Mouse (Mus musculus) heart, postnatal 0 days (tissue): ENCODE results near the gene Grb2. TPM values are rescaled to one million over a fixed set of nuclear protein-coding genes. Genes with fewer than 3 reads are reported as not detected.

Experiments
- ATAC-seq: fragments of 200-750 bp; cut with Nextera tagmentation; 2 replicates; pipeline ENCODE4 v1.8.0; 2017; ENCODE audit warnings: low read depth, moderate number of reproducible peaks, moderate library complexity; ENCODE audit not compliant: insufficient read depth
- DNase-seq: peaks from one replicate; pipeline ENCODE4 v3.0.0-alpha.2; 2016; ENCODE audit warnings: low spot score
- H3K27ac ChIP-seq: fragments of 300-500 bp; sonication (generic); 2 replicates; pipeline ENCODE4 v1.5.1; 2014; ENCODE audit warnings: low read depth, mild to moderate bottlenecking
- H3K27me3 ChIP-seq: fragments of 300-500 bp; sonication (generic); 2 replicates; pipeline ENCODE4 v1.6.1; 2014; ENCODE audit warnings: low read length, mixed read lengths; ENCODE audit not compliant: control insufficient read depth, insufficient read depth
- H3K36me3 ChIP-seq: fragments of 300-500 bp; sonication (generic); replicated peaks from 2 replicates; pipeline ENCODE4 v1.6.1; 2014; ENCODE audit warnings: low read length, mixed read lengths; ENCODE audit not compliant: control insufficient read depth, insufficient read depth
- H3K4me1 ChIP-seq: fragments of 300-500 bp; sonication (generic); 2 replicates; pipeline ENCODE4 v1.6.1; 2014; ENCODE audit warnings: antibody characterized with exemption; ENCODE audit not compliant: control insufficient read depth, insufficient read depth
- H3K4me2 ChIP-seq: fragments of 300-500 bp; sonication (generic); 2 replicates; pipeline ENCODE4 v1.6.1; 2014; ENCODE audit warnings: low read depth, mild to moderate bottlenecking, low read length, moderate library complexity
- H3K4me3 ChIP-seq: fragments of 300-500 bp; sonication (generic); 2 replicates; pipeline ENCODE4 v1.5.1; 2014; ENCODE audit warnings: low read depth, low read length
- H3K9ac ChIP-seq: fragments of 300-500 bp; sonication (generic); replicated peaks from 2 replicates; pipeline ENCODE4 v1.6.1; 2014; ENCODE audit warnings: low read depth, low read length, mixed read lengths
- H3K9me3 ChIP-seq: fragments of 300-500 bp; sonication (generic); replicated peaks from 2 replicates; pipeline ENCODE4 v1.6.1; 2016; ENCODE audit warnings: low read length; ENCODE audit not compliant: control insufficient read depth
- CTCF ChIP-seq: IDR thresholded peaks from 2 replicates; pipeline ENCODE4 v1.5.1; 2016; ENCODE audit warnings: antibody characterized with exemption, control low read depth, low read depth
- EP300 ChIP-seq: IDR thresholded peaks from 2 replicates; pipeline ENCODE4 v1.6.1; 2016; ENCODE audit warnings: antibody characterized with exemption, low read depth
- WGBS: fragments of 180-500 bp; shearing (Covaris S2); extraction: QIAGEN DNeasy Blood & Tissue Kit; methylation state at CpG from one replicate; pipeline ENCODE4 v1.1.7; 2014; 5-methylcytosine and 5-hydroxymethylcytosine counted together
- polyA plus RNA-seq: library from polyadenylated mRNA; unstranded; fragments of >200 nt; fragmentation: Nextera tagmentation; extraction: Ambion mirVana; gene quantifications from 2 replicates; pipeline ENCODE4 v1.2.1, GENCODE M21; 2015
- total RNA-seq: library from RNA; depleted of rRNA; stranded (reverse); fragments of >200 nt; gene quantifications from 2 replicates; pipeline ENCODE4 v1.2.3, GENCODE M21; 2014; ENCODE audit warnings: low replicate concordance

Grb2 gene
- total and polyA plus RNA-seq, 2 experiments from 2014 or later, result 96.9 to 126 TPM

GRCm38 (mm10) chr11:115711133-115711532 lies 2.7 kb upstream of the Grb2 start:
- Histone ChIP-seq H3K27ac (no peak overlapping the region), H3K9me3 (no peaks in the 10 kb centered on the region), H3K4me2 (no peak overlapping the region), H3K4me3 (no peak overlapping the region), H3K36me3 (no peaks in the 10 kb centered on the region), H3K9ac (no peak overlapping the region), H3K27me3 (no peaks in the 10 kb centered on the region), H3K4me1 (peaks cover 11% of the 10 kb centered on the region)
- 71% methylated on average over 9 of the region's 9 CpGs for WGBS
- DNase-seq, result no peak
- no peak for ATAC-seq
- TF ChIP-seq EP300 (no peak), CTCF (no peak)

GRCm38 (mm10) chr11:115709829-115710559 lies 1.6 kb upstream of the Grb2 start:
- no peak overlapping the region for H3K4me3 ChIP-seq
- WGBS, result 51% methylated on average over 6 of the region's 6 CpGs

GRCm38 (mm10) chr11:115708956-115709828 lies 795 bp upstream of the Grb2 start:
- WGBS, result 2% methylated on average over 23 of the region's 23 CpGs

More at GRCm38 (mm10) chr11:115709829-115710559, 1.6 kb upstream of the Grb2 start:
- DNase-seq (no peak), ATAC-seq (no peak)
- no peaks in the 10 kb centered on the region for H3K27me3 ChIP-seq
- no peaks in the 10 kb centered on the region for H3K9me3 ChIP-seq
- no peaks in the 10 kb centered on the region for H3K36me3 ChIP-seq
- peak overlapping the region; percentile 83; the same call in 1 of the 2 replicates for H3K4me2 ChIP-seq
- peaks cover 11% of the 10 kb centered on the region for H3K4me1 ChIP-seq
- H3K27ac ChIP-seq, result no peak overlapping the region; the same call in 1 of the 2 replicates
- TF ChIP-seq CTCF (no peak), EP300 (no peak)
- H3K9ac ChIP-seq, result no peak overlapping the region

GRCm38 (mm10) chr11:115707313-115708208 lies 836 bp downstream of the Grb2 start:
- peak overlapping the region; percentile 99 for H3K4me3 ChIP-seq
- under 1% methylated on average over 44 of the region's 44 CpGs for WGBS
- H3K27ac ChIP-seq, result peak overlapping the region; percentile 98
- peaks cover 11% of the 10 kb centered on the region for H3K4me1 ChIP-seq
- ATAC-seq (peak; percentile 37), DNase-seq (peak; percentile 60)
- H3K9me3 ChIP-seq, result no peaks in the 10 kb centered on the region
- H3K27me3 ChIP-seq, result no peaks in the 10 kb centered on the region
- TF ChIP-seq EP300 (no peak), CTCF (no peak)
- no peaks in the 10 kb centered on the region for H3K36me3 ChIP-seq
- peak overlapping the region; percentile 97 for H3K9ac ChIP-seq
- H3K4me2 ChIP-seq, result peak overlapping the region; percentile 83

More at GRCm38 (mm10) chr11:115708956-115709828, 795 bp upstream of the Grb2 start:
- Histone ChIP-seq H3K9ac (peak overlapping the region; percentile 97), H3K4me2 (peak overlapping the region; percentile 83), H3K4me3 (peak overlapping the region; percentile 99), H3K4me1 (peaks cover 11% of the 10 kb centered on the region), H3K27ac (peak overlapping the region; percentile 98), H3K9me3 (no peaks in the 10 kb centered on the region), H3K27me3 (no peaks in the 10 kb centered on the region), H3K36me3 (no peaks in the 10 kb centered on the region)
- DNase-seq, result no peak
- no peak for TF ChIP-seq CTCF
- TF ChIP-seq EP300, result no peak
- ATAC-seq, result peak; percentile 9; the same call in 1 of the 2 replicates

- no peak for TF ChIP-seq EP300
- TF ChIP-seq CTCF, result no peak
- no peak overlapping the region; the same call in 1 of the 2 replicates for H3K4me3 ChIP-seq
- DNase-seq (no peak), ATAC-seq (no peak)
- H3K27me3 ChIP-seq, result no peaks in the 10 kb centered on the region
- no peaks in the 10 kb centered on the region for H3K9me3 ChIP-seq
- 91% methylated on average over 10 of the region's 10 CpGs for WGBS
- 0 out of 2 replicates have a peak overlapping the region, but pooled peaks have one; percentile 15 for H3K9ac ChIP-seq
- H3K4me2 ChIP-seq, result peak overlapping the region; percentile 83; the same call in 1 of the 2 replicates
- H3K27ac ChIP-seq, result no peak overlapping the region
- peaks cover 11% of the 10 kb centered on the region for H3K4me1 ChIP-seq
- no peaks in the 10 kb centered on the region for H3K36me3 ChIP-seq
Observed at GRCm38 (mm10) chr11:115706584-115706983, 1.8 kb downstream of the Grb2 start.
